Mouse (Mus musculus) midbrain, postnatal 0 days (tissue): ENCODE measurements around the gene Atp5g2. TPM values are rescaled to one million over a fixed set of nuclear protein-coding genes. Genes with fewer than 3 reads are reported as not detected.
A peak's percentile ranks its signal among the peaks of the same experiment; 100 is the strongest.

Experiments
- ATAC-seq: fragments of 200-750 bp; cut with Nextera tagmentation; 2 replicates; pipeline ENCODE4 v1.8.0; 2017; ENCODE audit warnings: moderate number of reproducible peaks, mild to moderate bottlenecking, moderate TSS enrichment, moderate library complexity; ENCODE audit not compliant: low FRiP score
- DNase-seq: peaks from one replicate; pipeline ENCODE4 v3.0.0-alpha.2; 2015; ENCODE audit warnings: low spot score
- H3K27ac ChIP-seq: fragments of 300-500 bp; sonication (generic); 2 replicates; pipeline ENCODE4 v1.5.1; 2014; ENCODE audit warnings: low read depth, mild to moderate bottlenecking, low read length, mixed read lengths
- H3K27me3 ChIP-seq: fragments of 300-500 bp; sonication (generic); 2 replicates; pipeline ENCODE4 v1.6.1; 2014; ENCODE audit warnings: low read length, control low read depth, mixed read lengths; ENCODE audit not compliant: insufficient read depth
- H3K36me3 ChIP-seq: fragments of 300-500 bp; sonication (generic); 2 replicates; pipeline ENCODE4 v1.6.1; 2014; ENCODE audit warnings: low read length, control low read depth, mixed read lengths; ENCODE audit not compliant: insufficient read depth
- H3K4me1 ChIP-seq: fragments of 300-500 bp; sonication (generic); 2 replicates; pipeline ENCODE4 v1.6.1; 2014; ENCODE audit warnings: mild to moderate bottlenecking, control low read depth, antibody characterized with exemption, low read length, mixed read lengths; ENCODE audit not compliant: insufficient read depth
- H3K4me2 ChIP-seq: fragments of 300-500 bp; sonication (generic); 2 replicates; pipeline ENCODE4 v1.6.1; 2014; ENCODE audit warnings: low read depth, mild to moderate bottlenecking, low read length, mixed read lengths; ENCODE audit not compliant: poor library complexity, severe bottlenecking
- H3K4me3 ChIP-seq: fragments of 300-500 bp; sonication (generic); 2 replicates; pipeline ENCODE4 v1.5.1; 2014; ENCODE audit warnings: low read depth, mild to moderate bottlenecking, low read length, moderate library complexity
- H3K9ac ChIP-seq: fragments of 300-500 bp; sonication (generic); replicated peaks from 2 replicates; pipeline ENCODE4 v1.6.1; 2014; ENCODE audit warnings: mild to moderate bottlenecking, low read length, moderate library complexity, mixed read lengths; ENCODE audit not compliant: poor library complexity, severe bottlenecking
- H3K9me3 ChIP-seq: fragments of 300-500 bp; sonication (generic); 2 replicates; pipeline ENCODE4 v1.6.1; 2016; ENCODE audit warnings: low read length, control low read depth
- CTCF ChIP-seq: IDR thresholded peaks from 2 replicates; pipeline ENCODE4 v1.5.1; 2016; ENCODE audit warnings: antibody characterized with exemption, mild to moderate bottlenecking
- WGBS: fragments of 180-500 bp; shearing (Covaris S2); extraction: QIAGEN DNeasy Blood & Tissue Kit; methylation state at CpG from one replicate; pipeline ENCODE4 v1.1.7; 2014; 5-methylcytosine and 5-hydroxymethylcytosine counted together
- microRNA counts: library from miRNA; unstranded; fragments of <30 nt; microRNA quantifications from one replicate; lab custom pipeline; 2015
- microRNA-seq: library from miRNA; unstranded; fragments of <30 nt; microRNA quantifications from one replicate; pipeline ENCODE4, GENCODE M21; 2016; ENCODE audit warnings: borderline number of aligned reads
- polyA plus RNA-seq: library from polyadenylated mRNA; unstranded; fragments of >200 nt; fragmentation: Nextera tagmentation; extraction: Ambion mirVana; gene quantifications from 2 replicates; pipeline ENCODE4 v1.2.1, GENCODE M21; 2015
- total RNA-seq: library from RNA; depleted of rRNA; stranded (reverse); fragments of >200 nt; gene quantifications from 2 replicates; pipeline ENCODE4 v1.2.3, GENCODE M21; 2014; rRNA removed

Atp5g2 gene
- total and polyA plus RNA-seq, 2 experiments from 2014 or later = 54.4 to 348 TPM

DNA sequence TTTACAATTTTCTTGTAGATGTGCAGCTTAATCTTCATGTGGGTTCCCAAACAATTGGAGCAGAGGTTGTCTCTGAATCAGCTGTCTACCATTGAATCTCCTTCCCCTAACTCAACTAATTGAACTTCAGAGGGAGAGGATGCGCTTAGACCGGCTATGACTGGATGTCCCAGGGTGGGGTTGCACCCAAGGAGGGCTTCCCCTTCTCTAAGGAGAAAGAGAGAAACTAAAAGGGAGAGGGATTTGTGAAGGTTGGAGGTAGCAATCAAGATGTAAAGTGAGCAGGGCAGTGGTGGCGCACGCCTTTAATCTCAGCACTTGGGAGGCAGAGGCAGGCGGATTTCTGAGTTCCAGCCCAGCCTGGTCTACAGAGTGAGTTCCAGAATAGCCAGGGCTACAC is 52.7 kb downstream of the Atp5g2 start:
- no peak overlapping the region for H3K9ac ChIP-seq
- ATAC-seq (no peak), DNase-seq (no peak)
- TF ChIP-seq CTCF = no peak
- H3K27me3 ChIP-seq = no peaks in the 10 kb centered on the region
- no peaks in the 10 kb centered on the region for H3K4me1 ChIP-seq
- no peak overlapping the region for H3K27ac ChIP-seq
- 96% methylated on average over 5 of the region's 5 CpGs for WGBS
- no peak overlapping the region for H3K4me2 ChIP-seq
- no peaks in the 10 kb centered on the region for H3K9me3 ChIP-seq
- no peak overlapping the region for H3K4me3 ChIP-seq
- H3K36me3 ChIP-seq = no peaks in the 10 kb centered on the region

DNA sequence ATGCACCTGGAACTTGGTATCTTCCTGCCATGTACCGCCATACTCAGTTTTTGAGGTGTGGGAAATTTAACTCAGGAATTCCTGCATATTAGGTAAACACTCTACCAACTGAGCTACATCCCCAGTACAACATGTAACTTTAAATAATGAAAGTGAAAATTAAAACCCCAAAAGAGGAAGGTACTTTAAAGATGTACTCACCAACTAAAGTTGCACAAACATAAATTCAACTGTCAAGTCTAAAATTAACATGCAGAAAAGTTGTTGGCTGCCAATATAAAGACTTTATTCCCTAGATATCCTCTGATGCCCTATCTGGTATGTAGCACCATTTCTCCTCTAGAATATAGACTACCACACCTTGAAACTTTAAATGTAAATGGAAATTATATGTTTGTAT is 54.5 kb downstream of the Atp5g2 start:
- Histone ChIP-seq H3K9ac (no peak overlapping the region), H3K4me1 (no peaks in the 10 kb centered on the region), H3K4me3 (no peak overlapping the region), H3K9me3 (no peaks in the 10 kb centered on the region), H3K27me3 (no peaks in the 10 kb centered on the region), H3K27ac (no peak overlapping the region), H3K36me3 (no peaks in the 10 kb centered on the region), H3K4me2 (no peak overlapping the region)
- no peak for DNase-seq
- WGBS = 95% methylated on average over 1 of the region's 1 CpGs
- no peak for TF ChIP-seq CTCF
- no peak for ATAC-seq

DNA sequence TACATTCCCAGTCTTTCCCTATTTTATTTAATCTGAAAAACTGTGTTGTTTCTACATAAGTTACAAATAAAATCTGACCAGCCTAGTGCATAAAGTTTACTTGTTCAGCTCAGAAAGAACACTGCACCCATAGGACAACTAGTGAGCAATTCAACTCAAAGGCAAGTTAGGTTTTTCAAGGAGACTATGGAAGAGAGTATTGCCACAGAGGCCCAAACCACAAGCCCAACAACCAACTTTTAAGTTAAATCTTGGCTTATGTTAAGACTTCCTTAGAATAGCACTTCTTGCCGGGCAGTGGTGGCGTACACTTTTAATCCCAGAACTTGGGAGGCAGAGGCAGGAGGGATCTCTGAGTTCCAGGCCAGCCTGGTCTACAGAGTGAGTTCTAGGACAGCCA is 56.0 kb downstream of the Atp5g2 start:
- 89% methylated on average over 2 of the region's 2 CpGs for WGBS
- no peak overlapping the region for H3K4me3 ChIP-seq
- ATAC-seq = no peak
- no peaks in the 10 kb centered on the region for H3K27me3 ChIP-seq
- no peaks in the 10 kb centered on the region for H3K36me3 ChIP-seq
- no peak overlapping the region for H3K4me2 ChIP-seq
- no peak overlapping the region for H3K9ac ChIP-seq
- no peaks in the 10 kb centered on the region for H3K9me3 ChIP-seq
- H3K27ac ChIP-seq = no peak overlapping the region
- no peak for TF ChIP-seq CTCF
- H3K4me1 ChIP-seq = no peaks in the 10 kb centered on the region
- DNase-seq = no peak

- Histone ChIP-seq H3K9ac (no peak overlapping the region), H3K4me1 (no peaks in the 10 kb centered on the region), H3K27ac (no peak overlapping the region), H3K4me2 (no peak overlapping the region), H3K4me3 (no peak overlapping the region), H3K9me3 (no peaks in the 10 kb centered on the region), H3K27me3 (no peaks in the 10 kb centered on the region), H3K36me3 (no peaks in the 10 kb centered on the region)
- no peak for ATAC-seq
- no peak for TF ChIP-seq CTCF
- DNase-seq = no peak
These were observed 57.9 kb downstream of the Atp5g2 start for GRCm38 (mm10) chr15:102614224-102614623.

DNA sequence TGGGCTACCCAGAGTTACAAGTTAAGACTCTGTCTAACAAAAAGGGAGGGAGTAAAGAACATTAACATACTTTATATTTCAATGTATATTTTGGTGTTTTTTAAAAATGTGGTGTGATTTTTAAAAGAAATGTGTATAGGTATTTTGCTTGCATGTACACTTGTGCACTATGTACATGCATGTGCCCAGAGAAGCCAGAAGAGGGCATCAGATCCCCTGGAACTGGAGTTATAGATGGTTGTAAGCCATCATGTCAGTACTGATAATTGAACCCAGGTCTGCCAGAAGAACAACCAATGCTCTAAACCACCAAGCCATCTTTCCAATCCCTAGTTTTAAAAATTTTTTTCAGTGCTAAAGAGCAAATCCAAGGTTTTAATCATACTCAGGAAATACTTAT is 59.2 kb downstream of the Atp5g2 start:
- ATAC-seq (no peak), DNase-seq (no peak)
- Histone ChIP-seq H3K4me1 (no peaks in the 10 kb centered on the region), H3K36me3 (no peaks in the 10 kb centered on the region), H3K9ac (no peak overlapping the region), H3K27ac (no peak overlapping the region), H3K4me2 (no peak overlapping the region), H3K4me3 (no peak overlapping the region), H3K9me3 (no peaks in the 10 kb centered on the region), H3K27me3 (no peaks in the 10 kb centered on the region)
- TF ChIP-seq CTCF = peak; percentile 26; the same call in 1 of the 2 replicates

MicroRNAs encoded within 50 kb of the gene (microRNA counts, 519-probe panel; counts per million panel counts)
- microRNA mmu-miR-688 (lab: Ali Mortazavi, UCI) = 528 counts per million, percentile 58 among the panel's probes with 10 or more counts

Small RNA genes lying within 50 kb of the gene (microRNA-seq; reads per million reads assigned to microRNA genes)
- gene Mir688 = not detected

Other genes with a start within 250 kb of the Atp5g2 start
- gene Amhr2, start 227.0 kb downstream of the Atp5g2 start, total RNA-seq = 0.38 and 0.85 TPM in 2 replicates
- gene Amhr2, start 227.0 kb downstream of the Atp5g2 start, polyA plus RNA-seq = 0.60 and 1.0 TPM in 2 replicates
- gene Prr13, start 213.3 kb downstream of the Atp5g2 start, total RNA-seq = 23.1 and 23.2 TPM in 2 replicates
- gene Prr13, start 213.3 kb downstream of the Atp5g2 start, polyA plus RNA-seq = 93.5 and 99.1 TPM in 2 replicates
- gene Pcbp2, start 201.8 kb downstream of the Atp5g2 start, total RNA-seq = 150 and 181 TPM in 2 replicates
- gene Pcbp2, start 201.8 kb downstream of the Atp5g2 start, polyA plus RNA-seq = 90.3 and 103 TPM in 2 replicates
- not detected in 2 replicates for gene Gm10337, start 168.6 kb downstream of the Atp5g2 start, total RNA-seq
- 15.9 and 18.2 TPM in 2 replicates for gene Gm10337, start 168.6 kb downstream of the Atp5g2 start, polyA plus RNA-seq
- 73.3 and 82.1 TPM in 2 replicates for gene Map3k12, start 155.3 kb downstream of the Atp5g2 start, total RNA-seq
- 49.7 and 50.1 TPM in 2 replicates for gene Map3k12, start 155.3 kb downstream of the Atp5g2 start, polyA plus RNA-seq
- gene Tarbp2, start 154.2 kb downstream of the Atp5g2 start, total RNA-seq = 78.4 and 96.9 TPM in 2 replicates
- 107 and 116 TPM in 2 replicates for gene Tarbp2, start 154.2 kb downstream of the Atp5g2 start, polyA plus RNA-seq
- gene Npff, start 147.4 kb downstream of the Atp5g2 start, total RNA-seq = 2.6 and 2.7 TPM in 2 replicates
- 0.99 and 1.3 TPM in 2 replicates for gene Npff, start 147.4 kb downstream of the Atp5g2 start, polyA plus RNA-seq
- gene Gm28047, start 47.3 kb downstream of the Atp5g2 start, total RNA-seq = not detected in 2 replicates
- gene Gm28047, start 47.3 kb downstream of the Atp5g2 start, polyA plus RNA-seq = not detected in 2 replicates
- 16.8 and 18.6 TPM in 2 replicates for gene Atf7, start 46.9 kb downstream of the Atp5g2 start, total RNA-seq
- 7.5 and 10.9 TPM in 2 replicates for gene Atf7, start 46.9 kb downstream of the Atp5g2 start, polyA plus RNA-seq
- gene Calcoco1, start 49.8 kb upstream of the Atp5g2 start, total RNA-seq = 34.4 and 34.7 TPM in 2 replicates
- 27.1 and 27.2 TPM in 2 replicates for gene Calcoco1, start 49.8 kb upstream of the Atp5g2 start, polyA plus RNA-seq
- 0.16 TPM in 1 of 2 replicates, not detected in the other for gene Hoxc13, start 248.8 kb upstream of the Atp5g2 start, total RNA-seq
- gene Hoxc13, start 248.8 kb upstream of the Atp5g2 start, polyA plus RNA-seq = not detected in 2 replicates